Mouse (Mus musculus): ENCODE measurements around the gene Afap1l2.

DNA sequence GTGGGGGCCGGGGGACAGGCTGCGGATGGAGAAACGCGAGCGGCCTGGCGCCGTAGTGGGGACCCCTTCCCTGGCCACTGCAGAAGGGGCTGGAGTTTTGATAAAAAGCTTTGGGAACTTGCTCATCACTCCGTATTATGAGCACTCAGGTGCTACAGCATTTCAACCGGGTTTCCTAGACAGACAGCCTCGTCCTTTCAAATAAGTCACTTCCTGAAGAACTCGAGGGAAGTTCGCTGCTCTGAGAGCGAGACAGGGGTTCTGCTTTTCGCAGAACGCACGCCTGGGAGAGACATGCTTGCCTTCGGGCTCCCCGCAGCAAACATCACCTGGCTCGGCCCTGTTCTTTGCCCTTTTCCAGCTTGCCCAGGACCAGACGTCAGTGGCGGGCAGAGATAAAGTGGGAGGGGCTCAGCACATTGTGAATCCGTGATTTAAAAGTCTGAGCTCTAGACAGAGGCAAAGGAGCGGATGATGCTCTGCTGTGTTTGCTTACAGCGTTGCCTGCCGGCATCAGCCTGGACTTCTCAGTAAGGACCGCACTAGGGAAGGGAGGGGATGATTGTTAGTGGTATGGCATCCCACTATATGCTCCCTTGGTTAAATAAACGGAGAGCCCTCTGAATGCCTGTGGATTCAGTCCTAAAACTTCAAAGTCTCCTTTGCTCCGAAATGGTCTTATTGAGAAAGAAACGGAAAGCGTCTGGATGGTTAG, 133.3 kb downstream of the Afap1l2 start:
- no peak for TF ChIP-seq CTCF (IDR thresholded peaks at IDR 0.05; ENCODE audit: extremely low read depth, insufficient read depth, low read length)
- TF ChIP-seq POLR2A (IDR thresholded peaks at IDR 0.05; ENCODE audit: extremely low read depth, insufficient read depth, low read length) = no peak
